Mouse (Mus musculus) heart, embryonic 10.5 days (tissue): ENCODE data around the gene Apba3. TPM values are rescaled to one million over a fixed set of nuclear protein-coding genes. Genes with fewer than 3 reads are reported as not detected.

Experiments
- DNase-seq: peaks from one replicate; pipeline ENCODE4 v3.0.0-alpha.2; 2017; ENCODE audit warnings: low spot score
- H3K27ac ChIP-seq: fragments of 300-500 bp; sonication (generic); 2 replicates; pipeline ENCODE4 v1.5.1; 2016; ENCODE audit warnings: mild to moderate bottlenecking
- H3K27me3 ChIP-seq: fragments of 300-500 bp; sonication (generic); 2 replicates; pipeline ENCODE4 v1.6.1; 2016; ENCODE audit warnings: mild to moderate bottlenecking; ENCODE audit not compliant: poor library complexity, insufficient read depth, severe bottlenecking
- H3K36me3 ChIP-seq: fragments of 300-500 bp; sonication (generic); 2 replicates; pipeline ENCODE4 v1.6.1; 2016; ENCODE audit warnings: mild to moderate bottlenecking, moderate library complexity
- H3K4me1 ChIP-seq: fragments of 300-500 bp; sonication (generic); 2 replicates; pipeline ENCODE4 v1.6.1; 2016; ENCODE audit warnings: mild to moderate bottlenecking
- H3K4me3 ChIP-seq: fragments of 300-500 bp; sonication (generic); 2 replicates; pipeline ENCODE4 v1.5.1; 2016; ENCODE audit warnings: mild to moderate bottlenecking, moderate library complexity
- H3K9me3 ChIP-seq: fragments of 300-500 bp; sonication (generic); 2 replicates; pipeline ENCODE4 v1.6.1; 2016; ENCODE audit warnings: mild to moderate bottlenecking, moderate library complexity
- WGBS: fragments of 180-500 bp; shearing (Covaris S2); methylation state at CpG from one replicate; pipeline ENCODE4 v1.1.7; 2016; 5-methylcytosine and 5-hydroxymethylcytosine counted together
- polyA plus RNA-seq: library from polyadenylated mRNA; unstranded; fragments of >200 nt; fragmentation: Nextera tagmentation; extraction: Ambion mirVana; gene quantifications from 2 replicates; pipeline ENCODE4 v1.2.1, GENCODE M21; 2016

Apba3 gene
- polyA plus RNA-seq, 1 experiment from 2014 or later: 57.0 TPM

- H3K27me3 ChIP-seq: no peaks in the 10 kb centered on the region
- no peak for DNase-seq
- H3K9me3 ChIP-seq: no peaks in the 10 kb centered on the region
- H3K27ac ChIP-seq: no peak overlapping the region
- peaks cover 68% of the 10 kb centered on the region for H3K36me3 ChIP-seq
- H3K4me1 ChIP-seq: peaks cover 31% of the 10 kb centered on the region
- 91% methylated on average over 21 of the region's 21 CpGs for WGBS
- H3K4me3 ChIP-seq: no peak overlapping the region
Measured at GRCm38 (mm10) chr10:81306837-81307682, 40.3 kb downstream of the Apba3 start.

GRCm38 (mm10) chr10:81309571-81309970, 42.8 kb downstream of the Apba3 start:
- Histone ChIP-seq H3K4me3 (no peak overlapping the region), H3K27ac (no peak overlapping the region), H3K4me1 (peaks cover 16% of the 10 kb centered on the region), H3K27me3 (no peaks in the 10 kb centered on the region), H3K9me3 (no peaks in the 10 kb centered on the region), H3K36me3 (peaks cover 92% of the 10 kb centered on the region)
- DNase-seq: no peak
- WGBS: 90% methylated on average over 5 of the region's 5 CpGs

- Histone ChIP-seq H3K4me3 (no peak overlapping the region), H3K36me3 (peaks cover 87% of the 10 kb centered on the region), H3K4me1 (peaks cover 36% of the 10 kb centered on the region), H3K9me3 (no peaks in the 10 kb centered on the region), H3K27me3 (no peaks in the 10 kb centered on the region), H3K27ac (no peak overlapping the region)
- no peak for DNase-seq
- WGBS: 94% methylated on average over 13 of the region's 13 CpGs
Measured at GRCm38 (mm10) chr10:81313581-81313980, 46.8 kb downstream of the Apba3 start.

DNA sequence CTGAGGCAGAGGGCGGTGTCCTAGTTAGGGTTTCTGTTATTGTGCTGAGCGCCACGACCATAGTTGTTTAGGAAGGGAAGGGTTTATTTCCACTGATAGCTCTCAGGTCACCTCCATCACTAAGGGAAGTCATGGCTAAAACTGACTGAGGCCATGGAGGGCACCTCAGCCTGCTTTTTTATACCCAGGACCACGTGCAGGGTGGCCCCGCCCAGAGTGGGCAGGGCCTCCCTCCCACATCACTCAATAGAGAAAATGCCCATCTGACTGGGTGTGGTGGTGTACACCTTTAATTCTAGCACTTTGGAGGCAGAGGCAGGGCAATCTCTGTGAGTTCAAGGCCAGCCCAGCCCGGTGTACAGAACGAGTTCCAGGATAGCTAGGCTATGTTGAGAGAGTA, 47.4 kb downstream of the Apba3 start:
- Histone ChIP-seq H3K27ac (no peak overlapping the region), H3K9me3 (no peaks in the 10 kb centered on the region), H3K4me1 (peaks cover 42% of the 10 kb centered on the region), H3K4me3 (no peak overlapping the region), H3K27me3 (no peaks in the 10 kb centered on the region), H3K36me3 (peaks cover 81% of the 10 kb centered on the region)
- no peak for DNase-seq
- 81% methylated on average over 7 of the region's 7 CpGs for WGBS

DNA sequence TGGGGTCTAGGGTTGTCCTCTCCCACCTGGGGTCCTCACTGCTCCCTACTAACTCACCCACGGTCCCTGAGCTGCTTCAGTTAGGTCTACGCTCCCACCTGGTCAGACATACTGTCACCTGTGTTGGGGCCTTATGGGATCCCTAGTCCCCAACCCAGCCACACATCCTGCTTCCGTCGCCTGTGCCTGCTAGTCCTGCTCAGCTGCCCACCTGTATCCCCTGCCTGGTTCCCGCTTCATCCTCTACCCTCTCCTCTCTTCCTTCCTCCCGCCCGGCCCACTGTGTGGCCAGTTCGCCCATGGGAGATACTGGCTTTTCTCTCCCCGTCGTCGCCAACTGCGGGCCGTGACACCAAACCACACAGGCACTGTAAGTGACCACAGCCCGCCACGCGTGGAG, 48.8 kb downstream of the Apba3 start:
- peaks cover 50% of the 10 kb centered on the region for H3K4me1 ChIP-seq
- no peak for DNase-seq
- H3K36me3 ChIP-seq: peaks cover 67% of the 10 kb centered on the region
- WGBS: 89% methylated on average over 16 of the region's 16 CpGs
- H3K27me3 ChIP-seq: no peaks in the 10 kb centered on the region
- no peak overlapping the region for H3K4me3 ChIP-seq
- H3K9me3 ChIP-seq: no peaks in the 10 kb centered on the region
- no peak overlapping the region for H3K27ac ChIP-seq

DNA sequence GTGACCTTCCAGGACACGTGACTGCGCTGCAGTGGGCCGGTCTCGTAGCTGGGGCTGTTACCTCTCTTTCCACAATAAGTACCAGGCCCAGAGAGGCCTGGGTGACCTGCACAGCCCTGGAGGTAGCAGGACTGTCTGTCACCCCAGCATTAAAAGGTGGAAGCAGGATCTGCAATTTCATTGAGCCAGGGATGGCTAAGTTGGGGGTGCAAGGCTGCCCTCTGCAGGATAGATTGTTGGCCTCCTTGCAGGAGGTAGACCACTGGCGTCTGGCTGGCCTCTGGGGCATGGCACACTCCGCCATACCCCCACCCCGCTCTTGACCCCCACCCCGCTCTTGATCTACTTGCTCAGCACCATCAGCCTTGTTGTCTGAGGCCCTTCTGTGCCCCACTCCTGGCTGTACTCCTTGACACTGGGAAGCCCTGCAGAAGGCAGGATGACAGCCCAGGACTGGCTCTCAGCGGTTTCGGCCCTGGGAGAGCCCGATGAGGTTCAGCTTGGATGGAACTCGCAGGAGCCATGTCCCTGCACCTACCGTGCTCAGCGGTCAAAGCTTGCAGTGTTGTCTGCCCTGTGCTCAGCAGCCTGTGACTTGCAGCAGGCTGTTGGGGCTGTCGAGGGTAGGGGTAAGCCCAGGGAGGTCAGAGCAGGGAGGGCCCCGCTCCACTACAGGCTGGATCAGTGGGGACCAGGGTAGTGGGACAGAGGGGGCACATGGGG, 49.7 kb downstream of the Apba3 start:
- WGBS: 42% methylated on average over 16 of the region's 16 CpGs
- peaks cover 58% of the 10 kb centered on the region for H3K36me3 ChIP-seq

DNA sequence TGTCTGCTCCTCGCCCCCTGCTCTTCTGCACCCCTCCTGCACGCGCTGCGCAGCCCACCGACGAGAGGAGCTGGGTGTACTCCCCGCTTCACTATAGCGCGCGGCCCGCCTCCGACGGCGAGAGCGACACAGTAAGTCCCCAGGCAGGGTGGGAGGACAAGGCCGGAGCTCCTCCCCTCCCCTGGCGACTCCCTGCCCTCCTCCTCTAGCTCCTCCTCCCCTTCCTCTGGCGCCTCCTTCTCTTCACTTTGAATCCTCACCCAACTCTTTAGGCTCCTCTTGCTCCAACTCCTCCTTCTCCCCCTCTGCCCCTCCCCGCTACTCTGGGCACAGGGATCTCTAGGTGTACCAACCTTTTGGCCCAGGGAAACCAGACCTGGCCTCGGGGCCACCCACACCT, 50.5 kb downstream of the Apba3 start:
- peaks cover 52% of the 10 kb centered on the region for H3K36me3 ChIP-seq
- DNase-seq: peak; percentile 89

More for the DNA sequence above, 49.7 kb downstream of the Apba3 start:
- no peaks in the 10 kb centered on the region for H3K27me3 ChIP-seq
- peak overlapping the region; percentile 49 for H3K4me3 ChIP-seq
- H3K27ac ChIP-seq: peak overlapping the region; percentile 75
- peaks cover 54% of the 10 kb centered on the region for H3K4me1 ChIP-seq
- no peaks in the 10 kb centered on the region for H3K9me3 ChIP-seq
- no peak for DNase-seq

GRCm38 (mm10) chr10:81318589-81319329, 52.0 kb downstream of the Apba3 start:
- Histone ChIP-seq H3K4me1 (peaks cover 65% of the 10 kb centered on the region), H3K27ac (peak overlapping the region; percentile 96; the same call in 1 of the 2 replicates), H3K9me3 (no peaks in the 10 kb centered on the region), H3K27me3 (no peaks in the 10 kb centered on the region), H3K4me3 (peak overlapping the region; percentile 94), H3K36me3 (peaks cover 52% of the 10 kb centered on the region)
- 93% methylated on average over 13 of the region's 13 CpGs for WGBS
- no peak for DNase-seq

More for the DNA sequence above, 50.5 kb downstream of the Apba3 start:
- Histone ChIP-seq H3K27me3 (no peaks in the 10 kb centered on the region), H3K27ac (peak overlapping the region; percentile 75; the same call in 1 of the 2 replicates), H3K9me3 (no peaks in the 10 kb centered on the region), H3K4me3 (peak overlapping the region; percentile 49), H3K4me1 (peaks cover 61% of the 10 kb centered on the region)
- 16% methylated on average over 20 of the region's 20 CpGs for WGBS

- 40% methylated on average over 8 of the region's 8 CpGs for WGBS
- peaks cover 67% of the 10 kb centered on the region for H3K4me1 ChIP-seq
- peak overlapping the region; percentile 96 for H3K27ac ChIP-seq
- H3K36me3 ChIP-seq: peaks cover 52% of the 10 kb centered on the region
- H3K4me3 ChIP-seq: peak overlapping the region; percentile 94
- no peak for DNase-seq
- no peaks in the 10 kb centered on the region for H3K27me3 ChIP-seq
- no peaks in the 10 kb centered on the region for H3K9me3 ChIP-seq
Measured at GRCm38 (mm10) chr10:81319330-81319699, 52.6 kb downstream of the Apba3 start.

DNA sequence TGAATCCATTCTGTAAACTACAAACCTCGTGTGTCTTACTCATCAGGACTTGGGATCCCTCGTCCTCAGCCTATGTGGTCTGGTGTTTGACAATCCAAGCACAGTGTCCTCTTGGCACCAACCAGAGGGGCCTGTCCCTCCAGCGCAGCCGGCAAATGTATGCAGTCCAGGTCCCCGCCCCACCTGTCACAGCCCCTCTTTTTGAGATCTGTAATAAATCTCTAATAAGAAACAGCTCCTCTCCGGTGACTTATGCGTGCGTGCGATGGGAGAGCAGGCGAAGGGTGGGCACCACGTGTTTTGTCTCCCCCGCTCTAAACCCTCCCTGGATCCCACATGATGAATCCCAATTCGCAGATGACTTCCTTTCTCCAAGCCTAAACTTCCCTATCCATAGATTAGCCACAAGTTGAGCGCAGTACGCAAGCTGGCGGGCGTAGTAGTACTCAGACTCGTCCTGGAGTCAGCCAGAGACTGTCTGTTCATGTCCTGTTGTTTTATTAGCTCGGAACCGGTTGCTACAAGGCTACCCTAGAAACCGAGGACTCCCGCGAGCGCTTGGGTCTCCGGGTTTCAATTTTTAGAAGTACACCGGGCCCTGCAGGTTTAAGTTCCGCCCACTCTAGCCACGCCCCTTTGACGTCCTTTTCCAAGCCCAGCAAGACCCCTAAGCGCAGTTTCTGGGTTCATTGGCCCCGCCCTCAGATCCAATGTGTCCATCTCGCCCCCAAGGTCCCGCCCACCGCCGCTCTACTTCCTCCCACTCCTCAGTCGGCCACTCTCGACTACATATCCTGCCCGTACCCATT, 53.2 kb downstream of the Apba3 start:
- WGBS: 2% methylated on average over 38 of the region's 38 CpGs
- Histone ChIP-seq H3K36me3 (peaks cover 53% of the 10 kb centered on the region), H3K4me1 (peaks cover 68% of the 10 kb centered on the region)

DNA sequence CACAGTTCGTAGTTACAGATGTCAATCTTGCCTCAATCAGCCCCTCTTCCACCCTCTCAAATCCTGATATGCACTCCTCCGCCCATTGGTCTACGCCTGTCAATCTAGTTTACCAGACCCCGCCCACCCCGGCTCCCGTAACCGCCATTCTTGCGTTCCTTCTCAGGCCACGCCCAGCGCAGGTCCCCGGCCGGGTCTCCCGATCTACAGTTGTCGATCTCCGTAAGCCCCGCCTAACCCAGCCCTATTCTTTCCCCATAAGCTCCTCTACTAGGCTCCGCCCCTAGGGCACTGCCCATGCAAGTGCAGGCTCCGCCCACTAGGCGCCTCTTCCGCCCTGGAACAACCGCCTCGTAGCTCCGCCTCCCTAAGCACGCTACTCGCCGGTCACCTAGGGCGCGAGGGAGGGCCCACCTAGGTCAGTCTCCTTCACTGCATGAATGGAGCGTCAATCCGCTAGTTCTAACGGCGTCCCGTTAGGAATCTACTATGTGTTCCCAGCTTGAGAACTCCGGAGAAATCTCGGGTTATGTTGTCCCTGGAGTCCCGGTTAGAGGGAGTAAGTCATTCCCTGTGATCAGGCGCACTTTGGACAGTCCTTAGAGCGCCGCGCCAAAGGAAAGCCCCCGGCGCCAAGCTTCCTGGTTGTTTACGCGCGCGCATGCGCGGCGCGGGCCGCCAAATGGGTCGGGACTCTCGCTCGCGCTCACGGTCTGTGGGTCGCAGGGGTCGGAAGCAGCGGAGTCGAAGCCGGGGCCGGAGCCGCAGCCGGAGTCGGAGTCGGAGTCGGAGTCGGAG, 54.0 kb downstream of the Apba3 start, which contains the start of gene Cactin:
TSS of gene Cactin (plus strand) at position 554 of the 798 bp plus-strand sequence.
- H3K9me3 ChIP-seq: no peaks in the 10 kb centered on the region
- H3K27ac ChIP-seq: peak within 1 kb of the TSS; percentile 96
- under 1% methylated on average over 68 of the region's 68 CpGs for WGBS
- no peaks in the 10 kb centered on the region for H3K27me3 ChIP-seq
- peaks cover 74% of the 10 kb centered on the region for H3K4me1 ChIP-seq
- peaks cover 53% of the 10 kb centered on the region for H3K36me3 ChIP-seq
- peak within 1 kb of the TSS; percentile 94 for H3K4me3 ChIP-seq
- DNase-seq: peak; percentile 100

More for the DNA sequence above, 53.2 kb downstream of the Apba3 start:
- peak overlapping the region; percentile 94 for H3K4me3 ChIP-seq
- H3K27ac ChIP-seq: peak overlapping the region; percentile 96
- no peak for DNase-seq
- H3K9me3 ChIP-seq: no peaks in the 10 kb centered on the region
- H3K27me3 ChIP-seq: no peaks in the 10 kb centered on the region
